Mouse (Mus musculus) megakaryocyte, embryonic 14.5 days (primary cell): Measurements from ENCODE around the gene Kcnt1.

Source experiments
- FLI1 ChIP-seq: IDR thresholded peaks from 2 replicates; pipeline ENCODE4 v1.6.1; 2012; ENCODE audit warnings: low read length, inconsistent platforms, mixed read lengths
- GATA1 ChIP-seq: IDR thresholded peaks from 3 replicates; pipeline ENCODE4 v1.6.1; 2012; ENCODE audit warnings: mixed read lengths, low read length, inconsistent platforms, borderline replicate concordance

GRCm38 (mm10) chr2:25842758-25843157 lies 20.8 kb upstream of the Kcnt1 start:
- no peak for TF ChIP-seq GATA1
- TF ChIP-seq FLI1 = no peak
